Mouse (Mus musculus) forebrain, embryonic 16.5 days (tissue): ENCODE measurements around the gene Myl6b. TPM values are rescaled to one million over a fixed set of nuclear protein-coding genes. Genes with fewer than 3 reads are reported as not detected.
A peak's percentile ranks its signal among the peaks of the same experiment; 100 is the strongest.
"Not testable (repeated sequence)": the region's sequence is repeated elsewhere in the genome, so short reads cannot be mapped to it uniquely, and the experiment has no call there.

Experiments used
- ATAC-seq: fragments of 200-750 bp; cut with Nextera tagmentation; 2 replicates; pipeline ENCODE4 v1.8.0; 2017; ENCODE audit warnings: mild to moderate bottlenecking, moderate library complexity
- H3K27ac ChIP-seq: fragments of 300-500 bp; sonication (generic); 2 replicates; pipeline ENCODE4 v1.5.1; 2014; ENCODE audit warnings: low read length, control low read depth
- H3K27me3 ChIP-seq: fragments of 300-500 bp; sonication (generic); replicated peaks from 2 replicates; pipeline ENCODE4 v1.6.1; 2014; ENCODE audit warnings: low read length; ENCODE audit not compliant: control insufficient read depth, insufficient read depth
- H3K36me3 ChIP-seq: fragments of 300-500 bp; sonication (generic); 2 replicates; pipeline ENCODE4 v1.6.1; 2014; ENCODE audit not compliant: control insufficient read depth, insufficient read depth
- H3K4me1 ChIP-seq: fragments of 300-500 bp; sonication (generic); replicated peaks from 2 replicates; pipeline ENCODE4 v1.6.1; 2014; ENCODE audit warnings: low read length; ENCODE audit not compliant: control insufficient read depth, insufficient read depth
- H3K4me2 ChIP-seq: fragments of 300-500 bp; sonication (generic); 2 replicates; pipeline ENCODE4 v1.6.1; 2014; ENCODE audit warnings: mild to moderate bottlenecking, low read length, control low read depth
- H3K4me3 ChIP-seq: fragments of 300-500 bp; sonication (generic); replicated peaks from 2 replicates; pipeline ENCODE4 v1.5.1; 2014; ENCODE audit warnings: mild to moderate bottlenecking, low read length, control low read depth
- H3K9ac ChIP-seq: fragments of 300-500 bp; sonication (generic); replicated peaks from 2 replicates; pipeline ENCODE4 v1.6.1; 2014; ENCODE audit warnings: low read depth, low read length, control low read depth
- H3K9me3 ChIP-seq: fragments of 300-500 bp; sonication (generic); 2 replicates; pipeline ENCODE4 v1.6.1; 2016; ENCODE audit warnings: low read length; ENCODE audit not compliant: control insufficient read depth
- WGBS: fragments of 180-500 bp; shearing (Covaris S2); extraction: QIAGEN DNeasy Blood & Tissue Kit; methylation state at CpG from one replicate; pipeline ENCODE4 v1.1.7; 2014; 5-methylcytosine and 5-hydroxymethylcytosine counted together
- polyA plus RNA-seq: library from polyadenylated mRNA; unstranded; fragments of >200 nt; fragmentation: Nextera tagmentation; extraction: Ambion mirVana; gene quantifications from 2 replicates; pipeline ENCODE4 v1.2.1, GENCODE M21; 2015

The Myl6b gene
- polyA plus RNA-seq, 1 experiment from 2014 or later = 5.9 TPM

DNA sequence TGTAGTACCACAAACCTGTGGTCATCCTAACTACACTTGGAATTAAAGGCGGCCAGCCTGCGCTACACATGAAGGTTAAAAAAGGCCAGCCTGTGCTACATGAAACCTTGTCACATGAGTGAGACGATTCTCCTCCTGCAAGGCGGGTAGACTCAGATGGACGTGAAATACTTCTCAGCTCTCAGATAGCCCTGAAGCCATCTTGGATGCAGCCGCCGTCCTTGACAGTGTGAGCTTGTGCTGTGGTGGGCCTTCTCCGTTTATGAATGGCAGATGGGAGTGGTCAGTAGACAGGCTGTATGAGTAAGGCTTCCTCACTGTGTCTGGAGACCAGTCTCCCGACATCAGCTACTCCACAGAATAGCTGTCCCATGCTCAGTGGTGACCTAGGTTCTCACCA is 10.7 kb upstream of the Myl6b start:
- no peaks in the 10 kb centered on the region for H3K36me3 ChIP-seq
- no peak overlapping the region for H3K9ac ChIP-seq
- no peaks in the 10 kb centered on the region for H3K4me1 ChIP-seq
- no peak overlapping the region for H3K4me2 ChIP-seq
- H3K27me3 ChIP-seq = no peaks in the 10 kb centered on the region
- H3K4me3 ChIP-seq = no peak overlapping the region
- WGBS = 91% methylated on average over 9 of the region's 9 CpGs
- no peak overlapping the region for H3K27ac ChIP-seq
- H3K9me3 ChIP-seq = no peaks in the 10 kb centered on the region
- ATAC-seq = no peak

DNA sequence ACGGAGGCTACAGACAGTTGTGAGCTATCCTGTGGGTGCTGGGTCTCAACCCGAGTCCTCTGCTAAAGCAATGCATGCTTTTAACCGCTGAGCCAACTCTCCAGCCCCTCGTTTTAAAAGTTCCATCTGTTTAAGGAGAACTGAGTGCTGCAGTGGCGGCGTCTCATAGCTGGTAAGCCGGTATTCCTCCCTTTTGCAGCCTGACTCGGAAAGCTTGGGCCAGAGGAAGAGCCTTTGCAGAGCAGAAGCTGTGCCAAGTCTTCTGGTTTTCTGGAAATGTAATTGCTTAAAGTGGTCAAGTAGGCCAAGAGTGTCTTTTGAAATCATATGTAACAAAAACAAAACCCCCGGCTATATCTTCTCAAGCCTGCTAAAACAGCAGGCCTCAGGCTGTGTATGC is 9.8 kb upstream of the Myl6b start:
- H3K4me3 ChIP-seq = no peak overlapping the region
- H3K27me3 ChIP-seq = no peaks in the 10 kb centered on the region
- no peak overlapping the region for H3K4me2 ChIP-seq
- no peaks in the 10 kb centered on the region for H3K9me3 ChIP-seq
- 80% methylated on average over 9 of the region's 9 CpGs for WGBS
- no peak for ATAC-seq
- no peaks in the 10 kb centered on the region for H3K36me3 ChIP-seq
- H3K4me1 ChIP-seq = no peaks in the 10 kb centered on the region
- no peak overlapping the region for H3K27ac ChIP-seq
- no peak overlapping the region for H3K9ac ChIP-seq

DNA sequence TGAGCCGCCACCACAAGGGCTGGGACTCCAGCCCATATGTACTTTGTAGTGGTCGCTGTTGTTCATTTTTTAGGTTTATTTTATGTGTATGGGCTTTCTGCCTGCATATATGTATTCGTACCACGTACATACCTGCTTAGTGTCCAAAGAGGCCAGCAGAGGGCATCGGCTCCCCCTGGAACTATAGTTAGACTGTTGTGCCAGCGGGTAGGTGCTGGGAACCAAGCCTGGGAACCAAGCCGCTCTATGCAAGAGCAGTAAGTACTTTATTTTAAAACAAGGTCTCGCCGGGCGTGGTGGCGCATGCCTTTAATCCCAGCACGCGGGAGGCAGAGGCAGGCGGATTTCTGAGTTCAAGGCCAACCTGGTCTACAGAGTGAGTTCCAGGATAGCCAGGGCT is 7.5 kb upstream of the Myl6b start:
- no peak overlapping the region for H3K9ac ChIP-seq
- no peak for ATAC-seq

DNA sequence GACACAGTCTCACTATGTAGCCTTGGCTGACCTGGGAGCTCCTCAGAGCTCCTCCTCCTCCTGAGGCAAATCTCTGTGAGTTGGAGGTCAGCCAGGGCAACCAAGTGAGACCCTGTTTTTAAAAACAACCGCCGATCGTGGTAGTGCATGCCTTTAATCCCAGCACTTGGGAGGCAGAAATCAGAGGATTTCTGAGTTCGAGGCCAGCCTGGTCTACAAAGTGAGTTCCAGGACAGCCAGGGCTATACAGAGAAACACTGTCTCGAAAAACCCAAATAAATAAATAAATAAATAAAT is 6.8 kb upstream of the Myl6b start:
- ATAC-seq, H3K4me1 ChIP-seq, H3K4me3 ChIP-seq, H3K9ac ChIP-seq, H3K9me3 ChIP-seq, H3K4me2 ChIP-seq, H3K27me3 ChIP-seq, H3K27ac ChIP-seq, H3K36me3 ChIP-seq: not testable (repeated sequence)
- 84% methylated on average over 5 of the region's 5 CpGs for WGBS

More for the DNA sequence above, 7.5 kb upstream of the Myl6b start:
- H3K4me1 ChIP-seq = no peaks in the 10 kb centered on the region
- 95% methylated on average over 14 of the region's 14 CpGs for WGBS
- H3K4me2 ChIP-seq = no peak overlapping the region
- no peaks in the 10 kb centered on the region for H3K27me3 ChIP-seq
- no peak overlapping the region for H3K27ac ChIP-seq
- H3K9me3 ChIP-seq = no peaks in the 10 kb centered on the region
- H3K36me3 ChIP-seq = no peaks in the 10 kb centered on the region
- H3K4me3 ChIP-seq = no peak overlapping the region

DNA sequence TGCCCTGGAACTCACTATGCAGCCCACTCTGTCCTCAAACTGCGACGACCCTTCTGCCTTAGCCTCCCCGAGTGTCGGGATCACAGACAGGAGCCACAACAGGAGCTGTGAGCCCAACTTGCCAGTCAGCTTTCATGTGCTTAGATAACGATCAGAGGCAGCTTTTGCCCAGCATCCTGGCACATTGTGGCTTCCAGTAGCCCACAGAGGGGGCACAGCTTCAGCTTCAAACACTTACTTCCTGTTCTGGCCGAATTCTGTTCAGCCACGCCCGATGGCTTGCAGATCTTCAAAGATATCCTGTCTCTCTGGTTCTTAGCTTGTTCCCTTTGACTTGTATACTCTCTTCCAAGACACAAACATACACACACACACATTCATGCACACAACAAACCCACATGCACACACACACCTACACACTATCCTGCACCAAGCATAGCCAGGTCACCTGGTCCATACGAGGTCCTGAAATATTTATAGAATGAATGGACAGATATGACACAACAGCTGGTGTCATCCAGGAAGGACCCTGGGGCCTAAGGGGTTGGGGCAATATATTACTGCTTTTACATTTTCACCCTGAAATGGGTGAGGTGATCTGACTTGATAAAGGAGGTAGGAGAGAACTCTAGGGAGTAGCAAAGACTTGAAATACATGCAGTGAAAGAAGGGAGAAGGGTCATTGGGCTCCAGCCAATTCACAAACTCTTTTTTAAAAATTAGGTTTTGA is 6.3 kb upstream of the Myl6b start:
- Histone ChIP-seq H3K4me1 (no peaks in the 10 kb centered on the region), H3K9me3 (no peaks in the 10 kb centered on the region), H3K9ac (no peak overlapping the region), H3K4me2 (no peak overlapping the region), H3K4me3 (no peak overlapping the region), H3K27ac (no peak overlapping the region), H3K27me3 (no peaks in the 10 kb centered on the region), H3K36me3 (no peaks in the 10 kb centered on the region)
- WGBS = 80% methylated on average over 9 of the region's 9 CpGs
- ATAC-seq = no peak

DNA sequence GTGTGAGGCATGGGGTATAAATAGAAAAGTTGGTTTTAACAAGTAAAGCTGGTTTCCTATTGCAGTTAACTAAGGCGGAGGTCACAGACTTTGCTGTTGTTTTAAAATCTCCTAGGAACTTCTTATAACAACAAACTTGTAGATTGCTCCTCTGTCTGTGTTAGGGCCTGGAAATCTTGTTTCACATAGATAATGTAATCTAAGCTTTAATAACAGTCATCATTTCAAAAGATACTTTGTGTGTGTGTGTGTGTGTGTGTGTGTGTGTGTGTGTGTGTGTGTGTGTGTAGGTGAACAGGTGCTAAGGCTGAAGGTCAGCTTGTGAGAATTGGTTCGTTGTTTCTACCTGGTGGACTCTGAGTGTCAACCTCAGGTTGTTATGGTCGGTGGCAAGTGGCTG is 5.5 kb upstream of the Myl6b start:
- no peak overlapping the region for H3K9ac ChIP-seq
- no peak overlapping the region for H3K4me3 ChIP-seq
- no peaks in the 10 kb centered on the region for H3K27me3 ChIP-seq
- ATAC-seq = no peak
- no peaks in the 10 kb centered on the region for H3K9me3 ChIP-seq
- peaks cover 5% of the 10 kb centered on the region for H3K4me1 ChIP-seq
- no peak overlapping the region for H3K4me2 ChIP-seq
- no peaks in the 10 kb centered on the region for H3K36me3 ChIP-seq
- 91% methylated on average over 3 of the region's 3 CpGs for WGBS
- H3K27ac ChIP-seq = no peak overlapping the region

DNA sequence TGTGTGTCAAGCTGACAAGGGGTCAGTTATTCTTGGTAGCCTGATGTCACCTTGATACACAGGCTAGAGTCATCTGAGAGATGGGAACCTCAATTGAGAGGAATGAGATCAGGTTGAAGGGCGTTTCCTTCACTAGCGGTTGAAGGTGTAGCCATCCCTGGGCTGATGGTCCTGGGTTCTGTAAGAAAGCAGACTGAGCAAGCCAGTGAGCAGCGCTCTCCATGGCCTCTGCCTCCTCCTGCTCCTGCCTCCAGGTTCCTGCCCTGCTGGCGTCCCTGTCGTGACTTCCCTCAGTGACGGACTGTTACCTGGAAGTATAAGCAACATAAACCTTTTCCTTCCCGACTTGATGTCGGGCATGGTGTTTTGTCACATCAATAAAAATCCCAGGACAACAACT is 5.0 kb upstream of the Myl6b start:
- 81% methylated on average over 8 of the region's 8 CpGs for WGBS
- H3K4me2 ChIP-seq = no peak overlapping the region
- no peak overlapping the region for H3K4me3 ChIP-seq
- no peaks in the 10 kb centered on the region for H3K27me3 ChIP-seq
- H3K9me3 ChIP-seq = no peaks in the 10 kb centered on the region
- H3K27ac ChIP-seq = no peak overlapping the region
- peaks cover 5% of the 10 kb centered on the region for H3K4me1 ChIP-seq
- no peak for ATAC-seq
- no peaks in the 10 kb centered on the region for H3K36me3 ChIP-seq
- no peak overlapping the region for H3K9ac ChIP-seq

DNA sequence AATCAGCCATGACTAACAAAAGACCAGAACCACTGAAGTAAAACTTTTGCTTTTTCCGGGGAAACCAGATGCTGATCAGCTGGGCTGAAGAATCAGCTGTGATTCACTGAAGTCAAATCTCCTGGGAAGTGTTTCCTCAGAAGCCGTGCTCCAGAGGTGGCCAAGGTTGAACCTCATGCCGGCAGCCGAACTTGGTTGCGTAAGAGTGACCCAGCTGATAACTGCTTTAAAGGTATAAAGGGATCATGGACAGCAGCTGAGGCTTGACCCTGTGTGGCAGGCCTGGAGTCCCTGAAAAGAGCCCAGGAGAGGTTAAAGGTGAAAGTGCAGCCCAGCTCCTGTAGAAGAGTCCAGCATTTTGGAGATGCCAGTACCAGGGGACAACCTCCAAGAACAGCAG is 3.9 kb upstream of the Myl6b start:
- Histone ChIP-seq H3K27me3 (no peaks in the 10 kb centered on the region), H3K27ac (no peak overlapping the region), H3K4me2 (no peak overlapping the region), H3K4me3 (no peak overlapping the region), H3K4me1 (peaks cover 13% of the 10 kb centered on the region), H3K36me3 (no peaks in the 10 kb centered on the region), H3K9me3 (no peaks in the 10 kb centered on the region), H3K9ac (no peak overlapping the region)
- 89% methylated on average over 5 of the region's 5 CpGs for WGBS
- no peak for ATAC-seq

DNA sequence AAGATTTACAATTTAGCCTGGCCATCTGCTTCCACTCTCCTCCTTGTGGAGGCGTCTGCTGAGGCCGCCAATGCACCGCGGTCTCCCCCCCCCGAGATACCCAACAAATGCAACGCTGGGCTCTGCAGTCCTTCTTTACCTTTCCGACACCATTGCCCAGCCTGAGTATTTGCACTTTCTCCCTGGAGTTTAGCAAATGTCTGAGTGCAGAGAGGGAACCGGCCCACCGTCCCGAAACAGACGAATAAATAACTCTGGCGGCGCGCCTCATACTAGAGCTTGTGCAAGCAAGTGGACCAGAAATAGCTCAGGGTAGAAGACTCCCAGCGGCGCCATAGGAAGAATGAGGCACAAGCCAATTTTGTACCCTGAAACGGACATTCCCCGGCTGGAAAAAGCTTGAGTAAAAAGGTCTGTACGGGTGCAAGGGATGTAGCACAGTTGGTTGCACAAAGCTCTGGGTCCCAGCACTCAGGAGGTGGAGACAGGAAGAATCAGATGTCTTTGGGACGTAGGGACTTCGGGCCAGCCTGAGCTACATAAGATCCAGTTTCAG is 709 bp upstream of the Myl6b start:
- H3K4me2 ChIP-seq = peak overlapping the region; percentile 92
- no peaks in the 10 kb centered on the region for H3K9me3 ChIP-seq
- WGBS = 2% methylated on average over 21 of the region's 21 CpGs
- ATAC-seq = peak; percentile 29
- H3K36me3 ChIP-seq = no peaks in the 10 kb centered on the region
- H3K4me1 ChIP-seq = peaks cover 24% of the 10 kb centered on the region
- H3K9ac ChIP-seq = peak overlapping the region; percentile 66
- H3K27me3 ChIP-seq = no peaks in the 10 kb centered on the region
- H3K4me3 ChIP-seq = peak overlapping the region; percentile 77
- peak overlapping the region; percentile 67 for H3K27ac ChIP-seq
